Mouse (Mus musculus) liver, postnatal 0 days (tissue): ENCODE measurements at regions not wholly inside any gene's neighbourhood (a gene's known extent, or its start where the extent isn't known, plus 50 kb on each side); places are given as distances from the start of the nearest gene placed in this dataset.

Experiments used
- ATAC-seq: fragments of 200-750 bp; cut with Nextera tagmentation; 2 replicates; pipeline ENCODE4 v1.8.0; 2017; ENCODE audit warnings: mild to moderate bottlenecking, moderate library complexity
- DNase-seq: peaks from one replicate; pipeline ENCODE4 v3.0.0-alpha.2; 2016
- H3K27ac ChIP-seq: fragments of 300-500 bp; sonication (generic); 2 replicates; pipeline ENCODE4 v1.5.1; 2014; ENCODE audit warnings: antibody characterized with exemption, moderate library complexity, mild to moderate bottlenecking, low read depth
- H3K27me3 ChIP-seq: fragments of 300-500 bp; sonication (generic); 2 replicates; pipeline ENCODE4 v1.6.1; 2014; ENCODE audit warnings: low read length, control low read depth, mixed read lengths; ENCODE audit not compliant: insufficient read depth
- H3K36me3 ChIP-seq: fragments of 300-500 bp; sonication (generic); replicated peaks from 2 replicates; pipeline ENCODE4 v1.6.1; 2014; ENCODE audit warnings: mild to moderate bottlenecking, control low read depth, low read length, moderate library complexity, mixed read lengths; ENCODE audit not compliant: insufficient read depth
- H3K4me1 ChIP-seq: fragments of 300-500 bp; sonication (generic); 2 replicates; pipeline ENCODE4 v1.6.1; 2014; ENCODE audit warnings: antibody characterized with exemption, mild to moderate bottlenecking, control low read depth; ENCODE audit not compliant: insufficient read depth
- H3K4me2 ChIP-seq: fragments of 300-500 bp; sonication (generic); 2 replicates; pipeline ENCODE4 v1.6.1; 2014; ENCODE audit warnings: low read depth, mild to moderate bottlenecking, low read length, moderate library complexity, mixed read lengths
- H3K4me3 ChIP-seq: fragments of 300-500 bp; sonication (generic); 2 replicates; pipeline ENCODE4 v1.5.1; 2014; ENCODE audit warnings: low read depth, low read length
- H3K9ac ChIP-seq: fragments of 300-500 bp; sonication (generic); replicated peaks from 2 replicates; pipeline ENCODE4 v1.6.1; 2014; ENCODE audit warnings: mild to moderate bottlenecking, moderate library complexity
- H3K9me3 ChIP-seq: fragments of 300-500 bp; sonication (generic); 2 replicates; pipeline ENCODE4 v1.6.1; 2016; ENCODE audit warnings: mild to moderate bottlenecking, control low read depth, low read length, mixed read lengths
- CTCF ChIP-seq: sonication (generic); IDR thresholded peaks from 2 replicates; pipeline ENCODE4 v1.5.1; 2016; ENCODE audit warnings: antibody characterized with exemption, low read depth
- EP300 ChIP-seq: IDR thresholded peaks from 2 replicates; pipeline ENCODE4 v1.6.1; 2016; ENCODE audit warnings: antibody characterized with exemption, low read depth, mild to moderate bottlenecking
- WGBS: fragments of 180-500 bp; shearing (Covaris S2); extraction: QIAGEN DNeasy Blood & Tissue Kit; methylation state at CpG from one replicate; pipeline ENCODE4 v1.1.7; 2014; ENCODE audit not compliant: insufficient replicate concordance; 5-methylcytosine and 5-hydroxymethylcytosine counted together

DNA sequence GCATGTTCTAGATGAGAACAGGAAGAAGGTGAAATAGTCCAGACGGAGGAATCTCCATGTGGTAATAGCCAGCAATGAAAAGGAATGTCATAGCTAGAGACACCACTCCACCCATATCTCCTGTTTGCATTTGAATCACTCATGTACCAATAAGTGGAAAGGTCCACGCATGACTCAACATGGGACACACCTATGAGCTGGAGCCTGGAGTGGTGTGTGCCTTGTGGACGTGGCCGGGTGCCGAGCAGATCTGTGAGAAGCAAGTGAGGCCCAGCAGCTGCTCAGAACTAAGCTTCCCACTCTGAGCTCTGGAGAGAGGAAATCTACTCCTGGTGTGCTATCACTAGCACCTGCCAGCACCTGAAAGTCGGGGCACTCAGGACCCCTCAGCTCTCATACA, 116.4 kb upstream of the Xylt1 start:
- TF ChIP-seq EP300 = no peak
- no peak for TF ChIP-seq CTCF
- peaks cover 8% of the 10 kb centered on the region; the same call in 1 of the 2 replicates for H3K27me3 ChIP-seq
- 74% methylated on average over 6 of the region's 6 CpGs for WGBS
- H3K4me2 ChIP-seq = no peak overlapping the region
- no peak overlapping the region for H3K4me3 ChIP-seq
- ATAC-seq (no peak), DNase-seq (no peak)
- H3K9ac ChIP-seq = no peak overlapping the region
- H3K27ac ChIP-seq = no peak overlapping the region
- no peaks in the 10 kb centered on the region for H3K36me3 ChIP-seq
- no peaks in the 10 kb centered on the region for H3K9me3 ChIP-seq
- H3K4me1 ChIP-seq = no peaks in the 10 kb centered on the region

DNA sequence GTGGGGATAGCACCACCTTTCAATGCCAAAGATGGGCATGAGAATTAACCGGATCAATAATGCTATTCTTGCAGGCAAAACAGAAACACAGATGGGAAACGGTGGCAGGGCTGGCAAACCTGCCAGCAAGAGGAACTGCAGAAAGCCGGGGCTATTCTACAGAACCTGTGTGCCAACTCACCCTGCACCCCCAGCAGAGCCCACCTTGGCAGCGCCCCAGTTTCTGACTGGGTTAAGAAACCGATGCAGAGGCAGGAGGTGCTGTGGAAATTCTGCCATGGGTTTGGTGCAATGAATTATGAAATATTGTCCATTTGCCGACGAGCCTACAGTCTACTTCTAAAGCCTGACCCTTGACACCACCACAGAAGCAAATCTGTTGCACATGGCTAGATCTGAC, 112.7 kb upstream of the Xylt1 start:
- H3K4me3 ChIP-seq = no peak overlapping the region
- DNase-seq = no peak
- H3K9me3 ChIP-seq = no peaks in the 10 kb centered on the region
- TF ChIP-seq CTCF (no peak), EP300 (no peak)
- H3K27ac ChIP-seq = no peak overlapping the region
- H3K36me3 ChIP-seq = no peaks in the 10 kb centered on the region
- no peak overlapping the region for H3K4me2 ChIP-seq
- no peak for ATAC-seq
- no peak overlapping the region for H3K9ac ChIP-seq
- H3K4me1 ChIP-seq = no peaks in the 10 kb centered on the region
- 82% methylated on average over 7 of the region's 7 CpGs for WGBS
- 0 out of 2 replicates have a peak, but pooled peaks cover 3% of the 10 kb centered on the region for H3K27me3 ChIP-seq

DNA sequence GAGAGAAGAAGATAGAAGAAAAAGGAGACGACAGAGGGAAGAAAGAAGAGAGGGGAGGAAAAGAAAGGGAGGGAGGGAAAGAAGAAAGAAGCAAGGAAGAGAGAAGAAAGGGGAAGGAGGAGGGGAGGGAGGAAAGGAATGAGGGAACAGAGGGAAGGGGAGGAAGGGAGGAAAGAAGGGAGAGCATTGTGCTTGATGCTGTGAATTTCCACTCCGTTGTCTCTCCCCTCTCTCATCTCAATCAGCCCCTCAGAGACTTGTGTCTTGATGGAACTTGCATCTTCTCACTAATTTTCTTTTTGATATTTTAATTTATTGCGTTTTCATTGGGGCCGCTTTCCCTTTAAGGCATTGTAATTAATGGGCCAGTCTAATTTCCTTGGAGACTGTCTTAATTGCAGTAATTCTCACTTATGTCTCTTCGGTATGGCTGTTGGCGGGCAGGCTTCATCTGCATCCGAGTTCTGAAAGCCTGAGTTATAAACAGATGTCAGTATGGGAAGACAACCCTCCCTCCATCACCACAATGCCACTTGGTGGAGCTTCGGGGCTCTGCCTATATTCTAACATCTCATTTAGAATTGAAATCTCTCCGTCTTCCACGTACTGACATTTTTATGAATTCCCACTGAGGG, 111.4 kb upstream of the Xylt1 start:
- no peak for DNase-seq
- 0 out of 2 replicates have a peak, but pooled peaks cover 3% of the 10 kb centered on the region for H3K27me3 ChIP-seq
- no peak overlapping the region for H3K4me2 ChIP-seq
- H3K36me3 ChIP-seq = no peaks in the 10 kb centered on the region
- H3K4me1 ChIP-seq = no peaks in the 10 kb centered on the region
- no peak overlapping the region for H3K27ac ChIP-seq
- no peak overlapping the region for H3K4me3 ChIP-seq
- WGBS = 74% methylated on average over 10 of the region's 10 CpGs
- no peak for ATAC-seq
- TF ChIP-seq EP300 (no peak), CTCF (no peak)
- no peaks in the 10 kb centered on the region for H3K9me3 ChIP-seq
- no peak overlapping the region for H3K9ac ChIP-seq

DNA sequence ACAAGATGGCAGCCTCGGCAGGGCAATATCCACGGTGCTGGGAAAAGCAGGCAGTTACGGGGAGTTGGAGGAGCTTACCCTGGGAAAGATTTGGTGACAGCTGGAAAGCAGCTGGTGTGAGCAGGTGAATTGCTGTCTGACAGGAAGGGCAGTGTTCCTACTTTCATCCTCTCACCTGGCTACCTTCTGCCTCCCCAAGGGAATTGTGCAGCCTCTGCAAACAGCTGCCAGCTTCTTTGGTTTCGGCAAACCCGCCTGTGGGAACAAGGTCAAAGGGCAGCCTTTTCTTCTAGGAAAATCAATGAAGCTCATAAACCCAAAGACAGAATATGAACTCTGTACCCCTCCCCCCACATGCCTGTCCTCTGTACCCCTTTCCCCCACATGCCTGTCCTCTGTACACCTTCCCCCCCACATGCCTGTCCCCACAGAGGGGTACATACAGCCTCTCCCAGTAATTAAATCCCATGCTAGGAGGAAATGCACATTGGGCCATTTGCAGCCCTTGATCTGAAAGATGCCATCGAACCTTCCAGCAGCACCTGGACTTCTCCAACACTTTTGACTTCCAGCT, 102.3 kb upstream of the Xylt1 start:
- Histone ChIP-seq H3K9me3 (peaks cover 4% of the 10 kb centered on the region; the same call in 1 of the 2 replicates), H3K4me1 (peaks cover 2% of the 10 kb centered on the region; the same call in 1 of the 2 replicates), H3K4me2 (no peak overlapping the region), H3K27me3 (peaks cover 9% of the 10 kb centered on the region; the same call in 1 of the 2 replicates), H3K27ac (no peak overlapping the region), H3K36me3 (no peaks in the 10 kb centered on the region), H3K9ac (no peak overlapping the region), H3K4me3 (no peak overlapping the region)
- 51% methylated on average over 6 of the region's 6 CpGs for whole genome bisulfite sequencing
- DNase-seq = no peak
- TF ChIP-seq EP300 (no peak), CTCF (no peak)
- ATAC-seq = no peak

DNA sequence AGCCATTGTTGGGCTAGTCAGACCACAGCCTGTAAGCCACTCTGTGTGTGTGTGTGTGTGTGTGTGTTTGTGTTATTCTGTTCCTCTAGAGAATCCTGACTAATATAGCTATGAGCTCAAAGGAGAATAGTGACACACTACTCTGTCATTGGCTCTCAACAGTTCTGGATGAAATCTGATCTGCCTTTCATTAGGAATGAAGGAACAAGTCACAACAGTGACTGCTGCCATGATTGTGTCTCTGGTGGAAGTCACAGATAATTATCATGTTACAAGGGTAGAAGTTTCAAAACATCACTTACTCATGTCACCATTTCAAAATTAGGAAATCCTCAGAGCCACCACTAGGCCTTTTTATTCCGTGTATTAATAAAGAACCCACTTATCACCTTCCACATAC, 98.6 kb upstream of the Xylt1 start:
- no peak for ATAC-seq

DNA sequence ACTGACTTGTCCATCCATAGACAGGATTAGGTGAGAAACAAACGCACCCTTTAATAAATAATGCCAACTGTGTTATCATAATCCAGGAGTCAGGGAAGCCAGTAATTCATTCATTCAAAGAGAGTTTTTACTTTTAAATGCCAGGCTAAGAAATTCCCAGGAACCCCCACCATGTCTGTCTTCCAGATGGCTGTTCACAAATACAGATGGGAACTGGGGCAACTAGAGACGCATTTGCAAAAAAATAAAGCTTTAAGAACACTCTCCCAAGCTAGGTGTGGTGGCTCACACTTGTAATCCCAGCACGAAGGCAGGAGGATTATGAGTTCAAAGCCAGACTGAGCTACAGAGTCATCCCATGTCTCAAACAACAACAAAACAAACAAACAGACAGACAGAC, 95.6 kb upstream of the Xylt1 start:
- Histone ChIP-seq H3K9me3 (peaks cover 4% of the 10 kb centered on the region; the same call in 1 of the 2 replicates), H3K27me3 (peaks cover 37% of the 10 kb centered on the region), H3K4me1 (no peaks in the 10 kb centered on the region), H3K36me3 (no peaks in the 10 kb centered on the region), H3K4me2 (no peak overlapping the region), H3K27ac (no peak overlapping the region), H3K4me3 (no peak overlapping the region), H3K9ac (no peak overlapping the region)
- ATAC-seq (no peak), DNase-seq (no peak)
- WGBS = 58% methylated on average over 3 of the region's 3 CpGs
- TF ChIP-seq EP300 (no peak), CTCF (no peak)

More for the DNA sequence above, 98.6 kb upstream of the Xylt1 start:
- H3K27ac ChIP-seq = no peak overlapping the region
- peaks cover 23% of the 10 kb centered on the region; the same call in 1 of the 2 replicates for H3K27me3 ChIP-seq
- 74% methylated on average over 1 of the region's 1 CpGs for WGBS
- H3K36me3 ChIP-seq = no peaks in the 10 kb centered on the region
- H3K4me1 ChIP-seq = peaks cover 2% of the 10 kb centered on the region; the same call in 1 of the 2 replicates
- H3K4me3 ChIP-seq = no peak overlapping the region
- no peak for DNase-seq
- no peak overlapping the region for H3K4me2 ChIP-seq
- TF ChIP-seq EP300 (no peak), CTCF (no peak)
- H3K9ac ChIP-seq = no peak overlapping the region
- peaks cover 4% of the 10 kb centered on the region; the same call in 1 of the 2 replicates for H3K9me3 ChIP-seq
